Mouse (Mus musculus): ENCODE results near the gene Efnb3. TPM values are rescaled to one million over a fixed set of nuclear protein-coding genes. Genes with fewer than 3 reads are reported as not detected.

Efnb3 gene
- polyA plus RNA-seq, 1 experiment from 2014 or later = 0.58 TPM

DNA sequence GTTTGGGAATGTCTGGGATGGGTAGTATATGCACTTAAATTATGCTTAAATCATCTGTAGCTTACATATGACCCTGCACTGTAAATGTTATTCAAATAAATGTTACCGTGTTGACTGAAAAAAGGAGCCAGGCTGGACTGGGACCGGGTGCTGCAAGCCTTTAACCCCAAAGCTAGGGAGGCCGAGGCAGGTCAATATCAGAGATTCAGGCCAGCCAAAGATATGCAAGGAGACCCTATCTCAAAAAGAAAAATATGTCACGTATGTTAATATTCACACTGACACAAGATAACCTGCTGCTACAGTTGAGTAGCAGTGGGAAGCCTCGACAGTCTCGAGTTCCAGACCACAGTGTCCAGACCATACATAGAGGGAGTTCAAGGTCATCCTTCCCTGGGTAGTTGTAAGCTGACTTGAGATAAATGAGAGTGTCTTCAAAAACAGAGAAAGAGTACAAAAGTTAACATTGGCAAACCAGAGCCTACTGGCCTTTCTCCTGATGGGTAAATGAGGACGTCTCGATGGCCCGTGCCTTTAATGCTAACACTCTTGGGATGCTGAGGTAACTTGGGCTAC lies 22.3 kb upstream of the Efnb3 start:
- peaks cover 13% of the 10 kb centered on the region for H3K36me3 ChIP-seq (replicated peaks)
- peak overlapping the region; percentile 90 for H3K4me3 ChIP-seq (replicated peaks)
- H3K27me3 ChIP-seq = no peaks in the 10 kb centered on the region
- ATAC-seq (ENCODE audit: insufficient read depth) = no peak
- H3K4me2 ChIP-seq = peak overlapping the region; percentile 91
- no peaks in the 10 kb centered on the region for H3K9me3 ChIP-seq (replicated peaks)
- H3K4me1 ChIP-seq (replicated peaks) = peaks cover 69% of the 10 kb centered on the region
- WGBS (ENCODE audit: insufficient replicate concordance) = 36% methylated on average over 9 of the region's 9 CpGs
- peak overlapping the region; percentile 79 for H3K9ac ChIP-seq
- peak overlapping the region; percentile 97 for H3K27ac ChIP-seq (replicated peaks)

DNA sequence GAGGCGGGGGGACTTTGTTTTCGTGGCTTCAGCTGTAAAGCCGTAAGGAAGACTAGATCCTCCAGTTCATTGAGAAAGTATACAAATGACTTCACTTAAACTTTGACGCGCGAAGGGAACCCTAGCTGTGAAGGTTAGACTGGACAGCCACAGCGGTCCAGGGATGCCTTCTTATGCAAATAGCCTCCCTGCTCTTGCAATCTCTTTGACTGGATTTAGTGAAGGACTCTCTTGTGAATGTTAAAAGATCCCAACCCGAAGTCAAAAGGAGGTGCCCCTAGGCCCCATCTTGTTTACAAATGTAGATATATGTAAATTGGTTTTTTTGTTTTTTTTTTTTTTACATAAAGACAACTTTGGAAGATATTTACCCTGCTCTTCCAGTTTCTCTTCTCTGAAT lies 21.8 kb upstream of the Efnb3 start:
- Histone ChIP-seq H3K9me3 (replicated peaks) (no peaks in the 10 kb centered on the region), H3K36me3 (replicated peaks) (peaks cover 13% of the 10 kb centered on the region), H3K27me3 (no peaks in the 10 kb centered on the region), H3K4me2 (peak overlapping the region; percentile 91), H3K27ac (replicated peaks) (peak overlapping the region; percentile 97), H3K4me3 (replicated peaks) (peak overlapping the region; percentile 90), H3K9ac (peak overlapping the region; percentile 79), H3K4me1 (replicated peaks) (peaks cover 70% of the 10 kb centered on the region)
- 2% methylated on average over 8 of the region's 8 CpGs for WGBS (ENCODE audit: insufficient replicate concordance)
- no peak for ATAC-seq (ENCODE audit: insufficient read depth)

DNA sequence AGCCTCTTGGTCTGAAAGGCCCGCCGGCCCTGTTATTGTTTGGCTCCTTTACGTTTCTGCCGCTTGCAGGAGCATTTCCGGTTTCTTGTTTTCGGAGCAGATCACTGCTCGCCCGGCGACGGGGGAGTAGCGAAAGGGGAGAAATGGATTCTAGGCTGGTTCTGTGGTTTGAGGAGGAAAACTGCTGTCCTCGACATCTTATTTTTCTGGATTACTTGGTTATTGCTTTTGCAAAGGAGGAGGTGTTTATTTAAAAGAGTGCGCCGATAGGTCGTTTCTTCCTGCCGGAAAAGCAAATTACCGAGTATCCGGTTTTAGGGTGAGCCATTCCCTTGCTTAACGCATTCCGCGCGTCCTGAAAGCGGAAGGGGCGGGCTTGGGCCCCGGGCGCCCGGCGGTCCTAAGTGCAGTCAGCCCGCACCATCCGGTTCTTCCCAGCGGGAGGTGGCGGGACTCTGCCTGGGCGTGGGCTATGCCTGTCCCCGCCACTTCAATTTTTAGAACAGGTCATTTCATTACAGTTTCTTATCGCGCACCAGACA lies 21.2 kb upstream of the Efnb3 start:
- Histone ChIP-seq H3K4me3 (replicated peaks) (peak overlapping the region; percentile 90), H3K9me3 (replicated peaks) (no peaks in the 10 kb centered on the region), H3K4me2 (peak overlapping the region; percentile 91), H3K36me3 (replicated peaks) (peaks cover 12% of the 10 kb centered on the region; the same call in 1 of the 2 replicates), H3K9ac (peak overlapping the region; percentile 79), H3K4me1 (replicated peaks) (peaks cover 70% of the 10 kb centered on the region), H3K27me3 (no peaks in the 10 kb centered on the region), H3K27ac (replicated peaks) (peak overlapping the region; percentile 97)
- peak; percentile 82 for ATAC-seq (ENCODE audit: insufficient read depth)
- WGBS (ENCODE audit: insufficient replicate concordance) = under 1% methylated on average over 36 of the region's 36 CpGs

DNA sequence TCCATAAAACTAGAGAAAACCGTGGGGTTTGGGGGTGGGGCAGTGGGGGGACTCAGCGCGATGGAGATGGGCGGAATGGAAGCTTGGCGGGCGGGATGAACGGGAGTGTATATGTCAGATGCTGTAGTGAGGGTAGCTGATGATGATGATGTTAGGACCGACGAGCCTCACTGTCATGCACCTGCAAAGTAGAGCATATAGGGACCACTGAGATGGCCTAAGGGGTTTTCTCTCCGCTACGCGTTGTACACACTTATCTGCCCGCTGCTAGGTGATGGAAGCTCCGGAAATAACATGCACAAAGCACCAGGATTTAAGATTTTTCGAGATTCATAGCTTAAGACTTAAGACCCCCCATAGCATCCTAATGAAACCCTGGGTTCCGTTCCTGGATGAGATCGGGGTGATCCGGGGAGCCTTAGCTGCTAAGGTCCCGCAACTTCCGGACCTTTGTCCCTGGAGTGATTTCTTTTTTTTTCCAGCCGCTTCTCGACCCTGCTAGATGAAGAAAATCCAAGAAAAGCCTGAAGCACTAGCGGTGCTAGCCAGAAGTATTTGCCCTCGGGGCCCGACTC lies 20.7 kb upstream of the Efnb3 start:
- H3K27me3 ChIP-seq = no peaks in the 10 kb centered on the region
- WGBS (ENCODE audit: insufficient replicate concordance) = under 1% methylated on average over 25 of the region's 25 CpGs
- H3K4me1 ChIP-seq (replicated peaks) = peaks cover 70% of the 10 kb centered on the region
- peak overlapping the region; percentile 79 for H3K9ac ChIP-seq
- peaks cover 16% of the 10 kb centered on the region for H3K36me3 ChIP-seq (replicated peaks)
- H3K4me3 ChIP-seq (replicated peaks) = peak overlapping the region; percentile 90
- no peak for ATAC-seq (ENCODE audit: insufficient read depth)
- H3K27ac ChIP-seq (replicated peaks) = peak overlapping the region; percentile 97
- H3K4me2 ChIP-seq = peak overlapping the region; percentile 91
- no peaks in the 10 kb centered on the region for H3K9me3 ChIP-seq (replicated peaks)

DNA sequence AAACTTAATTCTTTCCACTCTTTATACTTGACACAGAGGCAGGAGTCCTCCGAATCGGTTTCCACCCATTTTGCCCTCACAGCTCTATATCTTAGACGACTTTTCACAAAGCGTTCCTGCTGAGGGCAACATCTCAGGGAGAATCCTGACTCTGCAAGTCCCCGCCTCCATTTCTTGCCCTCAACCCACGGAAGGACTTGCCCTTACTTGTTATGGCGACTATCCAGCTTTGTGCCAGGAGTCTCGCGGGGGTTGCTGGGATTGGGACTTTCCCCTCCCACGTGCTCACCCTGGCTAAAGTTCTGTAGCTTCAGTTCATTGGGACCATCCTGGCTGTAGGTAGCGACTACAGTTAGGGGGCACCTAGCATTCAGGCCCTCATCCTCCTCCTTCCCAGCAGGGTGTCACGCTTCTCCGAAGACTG lies 20.1 kb upstream of the Efnb3 start, which contains the start of the genes Wrap53 and Trp53:
TSS of gene Wrap53 (minus strand) at position 165 of the 424 bp plus-strand sequence.
TSS of gene Trp53 (plus strand) at position 269 of the 424 bp plus-strand sequence.
- Histone ChIP-seq H3K27ac (replicated peaks) (peak within 1 kb of the TSS; percentile 97), H3K4me3 (replicated peaks) (peak within 1 kb of the TSS; percentile 90), H3K36me3 (replicated peaks) (peaks cover 21% of the 10 kb centered on the region), H3K4me2 (peak within 1 kb of the TSS; percentile 91), H3K9ac (peak within 1 kb of the TSS; percentile 88), H3K27me3 (no peaks in the 10 kb centered on the region), H3K9me3 (replicated peaks) (no peaks in the 10 kb centered on the region), H3K4me1 (replicated peaks) (peaks cover 70% of the 10 kb centered on the region)
- peak; percentile 47 for ATAC-seq (ENCODE audit: insufficient read depth)
- under 1% methylated on average over 13 of the region's 13 CpGs for WGBS (ENCODE audit: insufficient replicate concordance)

DNA sequence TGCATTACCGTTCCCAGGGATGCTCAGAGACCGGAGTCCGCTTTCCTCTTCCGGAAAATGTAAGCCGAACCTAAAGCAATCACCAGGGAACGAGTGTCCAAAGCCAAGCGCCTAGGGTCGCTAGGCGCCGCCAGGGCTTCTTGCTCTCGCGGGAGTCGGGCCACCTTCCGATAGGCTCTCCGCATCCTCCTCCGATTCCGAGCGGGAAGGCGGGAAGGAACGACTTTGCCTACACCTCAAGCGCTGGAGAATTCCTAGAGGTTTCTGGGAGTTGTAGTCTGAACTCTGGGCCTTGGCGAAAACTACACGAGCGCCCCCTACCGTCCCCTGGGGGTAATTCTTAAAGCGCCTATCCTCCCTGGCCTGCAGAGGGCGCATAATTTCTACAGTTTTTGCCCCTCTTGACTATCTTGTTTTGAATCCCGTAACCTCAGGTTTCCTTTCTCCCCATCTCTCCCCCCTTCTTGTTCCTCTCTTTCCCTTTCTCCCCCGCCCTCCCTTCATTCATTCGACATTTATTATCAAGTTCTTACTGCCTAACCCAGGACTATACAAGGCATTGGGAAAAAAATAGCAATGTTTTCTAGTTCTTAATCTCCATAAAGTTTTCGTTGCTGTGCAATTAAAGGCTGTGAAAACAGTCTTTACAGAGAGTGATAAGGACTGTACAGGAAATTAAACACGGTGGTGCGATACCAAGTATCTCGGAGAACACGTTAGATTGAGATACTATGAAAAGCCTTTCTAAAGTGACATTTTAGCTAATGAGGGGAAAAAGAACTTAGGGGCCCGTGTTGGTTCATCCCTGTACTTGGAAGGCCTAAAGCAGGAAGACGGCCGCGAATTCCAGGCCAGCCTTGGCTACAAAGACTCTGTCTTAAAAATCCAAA lies 19.4 kb upstream of the Efnb3 start:
- peaks cover 70% of the 10 kb centered on the region for H3K4me1 ChIP-seq (replicated peaks)
- peak overlapping the region; percentile 88 for H3K9ac ChIP-seq
- ATAC-seq (ENCODE audit: insufficient read depth) = peak; percentile 79
- H3K27me3 ChIP-seq = no peaks in the 10 kb centered on the region
- no peaks in the 10 kb centered on the region for H3K9me3 ChIP-seq (replicated peaks)
- H3K4me3 ChIP-seq (replicated peaks) = peak overlapping the region; percentile 90
- peak overlapping the region; percentile 91 for H3K4me2 ChIP-seq
- peak overlapping the region; percentile 97 for H3K27ac ChIP-seq (replicated peaks)
- peaks cover 29% of the 10 kb centered on the region for H3K36me3 ChIP-seq (replicated peaks)
- WGBS (ENCODE audit: insufficient replicate concordance) = under 1% methylated on average over 39 of the region's 39 CpGs

DNA sequence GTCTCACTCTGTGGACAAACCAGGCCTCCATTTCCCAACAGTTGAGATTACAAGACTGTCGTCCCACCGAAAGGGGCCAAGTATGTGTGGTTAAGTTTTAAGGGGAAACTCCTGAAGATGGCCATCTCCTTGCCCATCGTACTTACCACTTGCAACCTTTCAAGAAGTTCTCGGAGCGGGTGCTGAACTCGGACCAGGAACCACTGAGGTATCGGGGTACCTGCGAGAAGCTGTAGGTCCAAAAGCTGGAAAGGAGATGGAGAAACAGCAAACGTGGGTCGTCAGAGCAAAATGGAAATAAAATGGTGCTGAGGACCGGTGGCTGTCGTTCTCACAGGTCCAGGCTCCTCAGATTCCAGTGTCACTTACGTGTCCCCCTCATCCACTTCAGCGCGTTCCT lies 18.3 kb upstream of the Efnb3 start:
- peaks cover 60% of the 10 kb centered on the region for H3K4me1 ChIP-seq (replicated peaks)
- ATAC-seq (ENCODE audit: insufficient read depth) = no peak
- H3K36me3 ChIP-seq (replicated peaks) = peaks cover 35% of the 10 kb centered on the region
- H3K9ac ChIP-seq = peak overlapping the region; percentile 88
- no peaks in the 10 kb centered on the region for H3K27me3 ChIP-seq
- peak overlapping the region; percentile 91 for H3K4me2 ChIP-seq
- no peaks in the 10 kb centered on the region for H3K9me3 ChIP-seq (replicated peaks)
- peak overlapping the region; percentile 85 for H3K27ac ChIP-seq (replicated peaks)
- H3K4me3 ChIP-seq (replicated peaks) = peak overlapping the region; percentile 90
- 6% methylated on average over 15 of the region's 15 CpGs for WGBS (ENCODE audit: insufficient replicate concordance)

DNA sequence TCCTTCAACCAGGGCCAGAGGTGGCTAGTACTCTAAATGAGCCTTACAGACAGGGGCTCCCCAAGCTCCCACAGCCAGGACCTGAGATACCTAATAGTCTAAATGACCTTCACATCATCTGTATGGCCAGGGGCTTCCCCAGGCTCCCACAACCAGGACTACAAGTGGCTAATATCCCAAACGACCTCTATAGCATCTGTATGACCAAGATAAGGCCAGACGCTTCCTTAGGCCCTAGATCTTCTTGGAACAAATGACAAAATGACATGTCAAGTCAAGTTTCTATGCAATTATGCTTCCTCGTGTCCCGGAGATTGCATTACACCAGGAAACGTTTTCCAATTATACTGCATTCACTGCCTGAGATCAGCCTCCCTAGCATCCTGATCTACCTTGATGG lies 16.3 kb upstream of the Efnb3 start:
- Histone ChIP-seq H3K4me1 (replicated peaks) (peaks cover 59% of the 10 kb centered on the region), H3K9me3 (replicated peaks) (no peaks in the 10 kb centered on the region), H3K4me3 (replicated peaks) (peak overlapping the region; percentile 90), H3K9ac (peak overlapping the region; percentile 88), H3K27me3 (no peaks in the 10 kb centered on the region), H3K27ac (replicated peaks) (peak overlapping the region; percentile 54), H3K36me3 (replicated peaks) (peaks cover 53% of the 10 kb centered on the region), H3K4me2 (peak overlapping the region; percentile 91)
- ATAC-seq (ENCODE audit: insufficient read depth) = no peak
- 19% methylated on average over 5 of the region's 5 CpGs for WGBS (ENCODE audit: insufficient replicate concordance)

DNA sequence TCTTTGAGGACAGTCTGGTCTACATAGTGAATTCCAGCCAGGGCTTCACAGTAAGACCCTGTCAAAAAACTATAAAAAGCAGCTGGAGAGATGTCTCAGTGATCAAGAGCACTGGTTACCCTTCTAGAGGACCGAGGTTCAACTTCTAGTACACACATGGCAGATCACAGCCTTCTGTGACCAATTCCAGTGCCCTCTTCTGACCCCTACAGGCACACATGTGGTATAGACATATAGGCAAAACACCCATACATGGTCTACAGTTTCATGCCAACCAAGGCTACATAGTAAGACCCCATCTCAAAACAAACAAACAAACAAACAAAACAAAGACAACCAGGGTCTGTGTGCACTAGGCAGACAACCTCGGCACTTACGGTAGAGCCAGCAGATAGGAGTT lies 15.2 kb upstream of the Efnb3 start:
- Histone ChIP-seq H3K27me3 (no peaks in the 10 kb centered on the region), H3K9me3 (replicated peaks) (no peaks in the 10 kb centered on the region), H3K27ac (replicated peaks) (peak overlapping the region; percentile 54; the same call in 1 of the 2 replicates), H3K4me2 (peak overlapping the region; percentile 91; the same call in 1 of the 2 replicates), H3K9ac (no peak overlapping the region), H3K4me1 (replicated peaks) (peaks cover 68% of the 10 kb centered on the region), H3K36me3 (replicated peaks) (peaks cover 63% of the 10 kb centered on the region), H3K4me3 (replicated peaks) (no peak overlapping the region)
- WGBS (ENCODE audit: insufficient replicate concordance) = 59% methylated on average over 3 of the region's 3 CpGs
- no peak for ATAC-seq (ENCODE audit: insufficient read depth)

DNA sequence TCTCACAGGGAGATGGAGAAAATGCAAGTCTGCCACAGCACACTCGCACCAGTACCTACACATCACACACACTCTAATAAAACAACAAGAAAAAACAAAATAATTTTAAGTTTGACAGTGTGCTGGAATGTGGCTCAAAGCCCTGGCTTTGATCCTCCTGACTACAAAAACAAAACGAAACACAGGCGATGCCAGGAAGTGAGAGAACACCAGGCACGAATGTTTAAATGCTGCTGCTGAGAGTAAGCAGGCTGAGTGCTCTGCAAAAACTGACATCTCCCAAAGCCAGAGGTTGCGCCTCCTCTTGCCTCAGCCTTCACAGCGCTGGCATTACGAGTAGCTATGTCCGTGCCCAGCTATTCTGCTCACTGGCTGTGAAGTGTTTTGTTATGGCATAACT lies 5.1 kb upstream of the Efnb3 start:
- 81% methylated on average over 8 of the region's 8 CpGs for WGBS (ENCODE audit: insufficient replicate concordance)
- H3K4me2 ChIP-seq = no peak overlapping the region
- H3K9me3 ChIP-seq (replicated peaks) = no peaks in the 10 kb centered on the region
- H3K27ac ChIP-seq (replicated peaks) = no peak overlapping the region
- no peak overlapping the region for H3K9ac ChIP-seq
- no peak for ATAC-seq (ENCODE audit: insufficient read depth)
- H3K4me3 ChIP-seq (replicated peaks) = no peak overlapping the region
- H3K4me1 ChIP-seq (replicated peaks) = peaks cover 13% of the 10 kb centered on the region; the same call in 1 of the 2 replicates
- peaks cover 92% of the 10 kb centered on the region for H3K36me3 ChIP-seq (replicated peaks)
- H3K27me3 ChIP-seq = peaks cover 23% of the 10 kb centered on the region
